In the genomic region with DNA sequence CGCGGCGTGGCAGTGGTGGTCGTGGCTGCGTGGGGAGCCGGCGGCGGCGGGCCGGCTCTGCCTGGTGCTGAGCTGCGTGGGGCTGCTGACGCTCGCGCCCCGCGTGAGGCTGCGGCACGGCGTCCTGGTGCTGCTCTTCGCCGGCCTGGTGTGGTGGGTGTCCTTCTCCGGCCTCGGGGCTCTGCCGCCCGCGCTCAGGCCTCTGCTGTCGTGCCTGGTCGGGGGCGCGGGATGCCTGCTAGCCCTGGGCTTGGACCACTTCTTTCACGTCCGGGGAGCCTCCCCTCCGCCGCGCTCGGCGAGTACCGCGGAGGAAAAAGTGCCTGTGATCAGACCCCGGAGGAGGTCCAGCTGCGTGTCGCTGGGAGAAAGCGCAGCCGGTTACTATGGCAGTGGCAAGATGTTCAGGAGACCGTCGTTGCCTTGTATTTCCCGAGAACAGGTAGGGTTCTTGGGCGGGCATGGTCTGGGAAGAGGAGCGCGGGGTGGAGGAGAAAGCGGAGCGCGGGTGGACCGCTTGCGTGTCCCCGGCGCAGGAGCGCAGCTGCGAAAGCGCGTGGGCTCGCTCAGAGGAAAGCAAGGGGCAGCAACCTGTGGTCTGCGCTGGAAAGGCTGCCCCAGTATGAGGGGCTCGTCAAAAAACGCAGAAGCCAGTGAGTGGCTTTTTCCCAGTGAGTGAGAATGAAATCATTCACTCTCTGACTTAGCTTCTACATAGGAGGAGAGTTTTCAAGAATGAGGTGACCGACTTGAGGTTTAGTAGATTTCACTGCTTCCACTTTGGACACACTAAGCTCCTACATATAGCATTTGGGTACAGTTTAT, we compare ENCODE assay signal across 8 mouse cellular contexts. TPM values are rescaled to one million over a fixed set of nuclear protein-coding genes. Genes with fewer than 3 reads are reported as not detected.
DNase-seq lines count a peak whose midpoint lies in the region; ATAC-seq and TF ChIP-seq lines count a peak whose summit lies in the region.

No protein-coding gene starts in this region.

- H3K4me1 ChIP-seq in embryonic facial prominence, embryonic 10.5 days: peaks cover 37% of the 10 kb centered on the region
- H3K4me1 ChIP-seq in heart, embryonic 12.5 days (replicated peaks): peaks cover 8% of the 10 kb centered on the region; the same call in 1 of the 2 replicates
- peaks cover 18% of the 10 kb centered on the region for H3K4me1 ChIP-seq in kidney, embryonic 16.5 days (ENCODE audit: insufficient read depth, low read length)
- H3K4me1 ChIP-seq in liver, adult 2 months (ENCODE audit: control insufficient read depth, insufficient read depth, low read length): peaks cover 15% of the 10 kb centered on the region
- H3K4me1 ChIP-seq in stomach, embryonic 14.5 days (ENCODE audit: control insufficient read depth, insufficient read depth, low read length): peaks cover 4% of the 10 kb centered on the region; the same call in 1 of the 2 replicates

- peak overlapping the region; percentile 96 for H3K27ac ChIP-seq in embryonic facial prominence, embryonic 10.5 days (replicated peaks)
- peak overlapping the region; percentile 44; the same call in 1 of the 2 replicates for H3K27ac ChIP-seq in heart, embryonic 12.5 days (ENCODE audit: poor library complexity, severe bottlenecking)
- peak overlapping the region; percentile 75; the same call in 1 of the 2 replicates for H3K27ac ChIP-seq in kidney, embryonic 16.5 days (ENCODE audit: low read length)
- peak overlapping the region; percentile 96 for H3K27ac ChIP-seq in liver, adult 2 months (replicated peaks; ENCODE audit: insufficient read depth, low read depth, low read length)
- peak overlapping the region; percentile 78 for H3K27ac ChIP-seq in stomach, embryonic 14.5 days (ENCODE audit: low read length)

- DNase-seq in 3134 (ENCODE audit: extremely low read depth, insufficient read length, low spot score): peak; percentile 4
- DNase-seq in adrenal gland, postnatal 10 days: peak; percentile 45
- peak; percentile 72 for DNase-seq in embryonic facial prominence, embryonic 10.5 days (ENCODE audit: low spot score)
- no peak for DNase-seq in liver, adult 2 months (ENCODE audit: extremely low read depth, low read depth, low spot score)

- ATAC-seq in heart, embryonic 12.5 days (ENCODE audit: insufficient number of reproducible peaks, low FRiP score): peak; percentile 20
- ATAC-seq in kidney, embryonic 16.5 days (ENCODE audit: low FRiP score, low TSS enrichment): peak; percentile 64
- ATAC-seq in monocyte, adult 5-6 weeks (replicated peaks; ENCODE audit: insufficient number of reproducible peaks, low FRiP score, low TSS enrichment, poor library complexity, severe bottlenecking): peak; percentile 40
- ATAC-seq in stomach, embryonic 14.5 days (ENCODE audit: insufficient number of reproducible peaks, insufficient read depth, low FRiP score, low read depth): peak; percentile 33; the same call in 1 of the 2 replicates

- H3K27me3 ChIP-seq in embryonic facial prominence, embryonic 10.5 days (replicated peaks; ENCODE audit: low read depth, poor library complexity, severe bottlenecking): no peaks in the 10 kb centered on the region
- H3K27me3 ChIP-seq in heart, embryonic 12.5 days (replicated peaks): no peaks in the 10 kb centered on the region
- no peaks in the 10 kb centered on the region for H3K27me3 ChIP-seq in kidney, embryonic 16.5 days (ENCODE audit: insufficient read depth, low read length)
- no peaks in the 10 kb centered on the region for H3K27me3 ChIP-seq in liver, adult 2 months (ENCODE audit: control insufficient read depth, insufficient read depth, low read length)
- no peaks in the 10 kb centered on the region for H3K27me3 ChIP-seq in stomach, embryonic 14.5 days (ENCODE audit: control insufficient read depth, insufficient read depth, low read length)

- peaks cover 20% of the 10 kb centered on the region; the same call in 1 of the 2 replicates for H3K79me2 ChIP-seq in liver, adult 2 months (ENCODE audit: control insufficient read depth, insufficient read depth, low read length)

- 0 out of 2 replicates have a peak, but pooled peaks have one; percentile 7 for TF ChIP-seq POLR2A in liver, adult 2 months (IDR thresholded peaks at IDR 0.05; ENCODE audit: extremely low read depth, insufficient read depth, low read length)

- WGBS in embryonic facial prominence, embryonic 10.5 days: under 1% methylated on average over 66 of the region's 66 CpGs
- under 1% methylated on average over 66 of the region's 66 CpGs for WGBS in heart, embryonic 12.5 days
- under 1% methylated on average over 66 of the region's 66 CpGs for WGBS in kidney, embryonic 16.5 days
- WGBS in liver, adult 2 months: under 1% methylated on average over 62 of the region's 66 CpGs
- WGBS in stomach, embryonic 14.5 days: under 1% methylated on average over 65 of the region's 66 CpGs

- H3K9me3 ChIP-seq in embryonic facial prominence, embryonic 10.5 days: peaks cover 3% of the 10 kb centered on the region; the same call in 1 of the 2 replicates
- no peaks in the 10 kb centered on the region for H3K9me3 ChIP-seq in heart, embryonic 12.5 days (replicated peaks)
- H3K9me3 ChIP-seq in kidney, embryonic 16.5 days (ENCODE audit: low read length): 0 out of 2 replicates have a peak, but pooled peaks cover 3% of the 10 kb centered on the region
- no peaks in the 10 kb centered on the region for H3K9me3 ChIP-seq in stomach, embryonic 14.5 days (ENCODE audit: control insufficient read depth, low read depth, low read length)

- TF ChIP-seq CTCF in liver, adult 2 months (IDR thresholded peaks at IDR 0.05; ENCODE audit: low read depth, low read length): no peak

- H3K4me2 ChIP-seq in heart, embryonic 12.5 days: peak overlapping the region; percentile 98
- H3K4me2 ChIP-seq in kidney, embryonic 16.5 days (replicated peaks; ENCODE audit: low read depth, low read length): peak overlapping the region; percentile 71
- peak overlapping the region; percentile 94 for H3K4me2 ChIP-seq in stomach, embryonic 14.5 days (replicated peaks; ENCODE audit: low read depth, low read length)

- no peaks in the 10 kb centered on the region for H3K36me3 ChIP-seq in embryonic facial prominence, embryonic 10.5 days (replicated peaks)
- no peaks in the 10 kb centered on the region for H3K36me3 ChIP-seq in heart, embryonic 12.5 days
- H3K36me3 ChIP-seq in kidney, embryonic 16.5 days (ENCODE audit: insufficient read depth, low read length): no peaks in the 10 kb centered on the region
- no peaks in the 10 kb centered on the region; the same call in 1 of the 2 replicates for H3K36me3 ChIP-seq in liver, adult 2 months (ENCODE audit: control insufficient read depth, insufficient read depth, low read length)
- no peaks in the 10 kb centered on the region for H3K36me3 ChIP-seq in stomach, embryonic 14.5 days (ENCODE audit: control insufficient read depth, insufficient read depth, low read length)

- peak overlapping the region; percentile 93 for H3K4me3 ChIP-seq in embryonic facial prominence, embryonic 10.5 days
- H3K4me3 ChIP-seq in heart, embryonic 12.5 days: peak overlapping the region; percentile 95
- H3K4me3 ChIP-seq in kidney, embryonic 16.5 days (ENCODE audit: low read length): peak overlapping the region; percentile 68
- peak overlapping the region; percentile 75 for H3K4me3 ChIP-seq in liver, adult 2 months (ENCODE audit: insufficient read depth, low read depth, low read length)
- H3K4me3 ChIP-seq in stomach, embryonic 14.5 days (ENCODE audit: low read depth, low read length): peak overlapping the region; percentile 90

- H3K9ac ChIP-seq in heart, embryonic 12.5 days: peak overlapping the region; percentile 94
- peak overlapping the region; percentile 77 for H3K9ac ChIP-seq in kidney, embryonic 16.5 days (replicated peaks; ENCODE audit: low read length)
- peak overlapping the region; percentile 98 for H3K9ac ChIP-seq in liver, adult 2 months (ENCODE audit: low read depth, low read length)
- H3K9ac ChIP-seq in stomach, embryonic 14.5 days (replicated peaks; ENCODE audit: low read depth, low read length): peak overlapping the region; percentile 84

RNA-seq across cellular contexts. Expression of gene Pde3b, which starts 1.2 kb away (rescaled TPM):
- total RNA-seq in adrenal gland, postnatal 10 days (2021): 10 to 100 TPM; 41.6 to 55.3 TPM
- polyA plus RNA-seq in embryonic facial prominence, embryonic 10.5 days (2016; fragmentation: Nextera tagmentation; extraction: Ambion mirVana): 8.1 and 10.7 TPM in 2 replicates
- 7.3 and 8.6 TPM in 2 replicates for polyA plus RNA-seq in heart, embryonic 12.5 days (2016; fragmentation: Nextera tagmentation; extraction: Ambion mirVana)
- polyA plus RNA-seq in kidney, embryonic 16.5 days (2015; fragmentation: Nextera tagmentation; extraction: Ambion mirVana): 3.2 and 3.5 TPM in 2 replicates
- total RNA-seq in liver, adult 2 months (2014; rRNA removed): 86.2 and 95.7 TPM in 2 replicates
- polyA plus RNA-seq in liver, adult 2 months (2012; rRNA removed): 15.5 and 16.2 TPM in 2 replicates
- 58.9 to 108 TPM (median 74.6 TPM) in 3 replicates for total RNA-seq in monocyte, adult 5-6 weeks (2017)
- 9.8 and 12.1 TPM in 2 replicates for polyA plus RNA-seq in stomach, embryonic 14.5 days (2014; fragmentation: Nextera tagmentation; extraction: Ambion mirVana)

Comparison
In these comparisons a context has a peak if more than half of its experiments do, and no peak if none do; other contexts are left out.
1. H3K27ac ChIP-seq: peak in every context shown above with its lines; median percentile 96 in embryonic facial prominence, embryonic 10.5 days; 96 in liver, adult 2 months; 78 in stomach, embryonic 14.5 days; 75 in kidney, embryonic 16.5 days; 44 in heart, embryonic 12.5 days.